Mouse (Mus musculus) erythroblast, adult 5-6 weeks (primary cell): ENCODE measurements around the gene Metap2. TPM values are rescaled to one million over a fixed set of nuclear protein-coding genes. Genes with fewer than 3 reads are reported as not detected.

Experiments used
- ATAC-seq: replicated peaks from 2 replicates; pipeline ENCODE4 v1.8.0; 2016; ENCODE audit warnings: moderate number of reproducible peaks, mild to moderate bottlenecking, moderate TSS enrichment, inconsistent platforms; ENCODE audit not compliant: poor library complexity, low FRiP score, severe bottlenecking
- total RNA-seq, 2 experiments: library from RNA; stranded (forward) in 1 of 2; stranded (reverse) in 1 of 2; fragments of 150-400 nt in 1 of 2; fragments of 200-764, 138-1000 nt in 1 of 2; gene quantifications; 2 replicates each; pipeline versions ENCODE4 v1.2.3 to v1.2.4; 2015 to 2017; ENCODE audit warnings: low replicate concordance in 2 of 2

Metap2 gene
- total RNA-seq, 2 experiments from 2014 or later: 2,780 to 4,625 TPM

GRCm38 (mm10) chr10:93912917-93913316, 16.0 kb upstream of the Metap2 start:
- ATAC-seq: no peak

DNA sequence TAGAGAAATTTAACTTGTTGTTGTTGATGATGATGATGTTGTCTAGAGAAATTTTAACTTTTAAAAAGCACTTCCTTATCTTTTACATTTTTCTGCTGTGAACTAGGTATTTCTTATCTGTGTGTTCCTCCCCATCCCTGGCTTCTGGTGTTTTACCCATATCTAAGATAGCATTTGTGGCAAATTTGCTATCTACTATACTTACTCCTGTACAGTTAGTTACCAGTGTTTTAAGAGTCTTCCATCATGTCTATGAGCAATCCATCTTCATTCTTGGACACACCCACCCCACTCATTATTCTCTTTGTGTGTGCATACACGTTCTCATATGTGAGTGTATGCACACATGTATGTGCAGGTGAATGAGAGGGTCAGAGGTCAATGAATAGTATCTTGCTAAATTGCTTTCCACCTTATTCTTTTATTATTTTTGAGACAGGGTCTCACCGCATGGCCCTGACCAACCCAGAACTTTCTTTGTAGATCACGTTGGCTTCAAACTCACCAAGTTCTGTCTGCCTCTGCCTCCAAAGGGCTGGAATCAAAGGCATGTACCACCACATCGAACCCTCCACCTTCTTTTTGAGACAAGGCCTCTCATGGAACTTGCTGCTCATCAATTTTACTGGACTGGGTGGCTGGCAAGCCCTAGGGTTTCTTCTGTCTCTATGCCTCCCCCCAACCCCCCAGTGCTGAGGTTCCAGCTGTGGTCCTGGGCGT, 15.4 kb upstream of the Metap2 start:
- ATAC-seq: peak; percentile 58

- peak; percentile 50; the same call in 1 of the 2 replicates for ATAC-seq
These were observed 14.4 kb upstream of the Metap2 start for GRCm38 (mm10) chr10:93911326-93911725.

GRCm38 (mm10) chr10:93909811-93910446, 13.0 kb upstream of the Metap2 start:
- ATAC-seq: no peak

- no peak for ATAC-seq
These were observed 12.1 kb upstream of the Metap2 start for GRCm38 (mm10) chr10:93909015-93909414.

- ATAC-seq: no peak
These were observed 11.6 kb upstream of the Metap2 start for GRCm38 (mm10) chr10:93908540-93908939.

DNA sequence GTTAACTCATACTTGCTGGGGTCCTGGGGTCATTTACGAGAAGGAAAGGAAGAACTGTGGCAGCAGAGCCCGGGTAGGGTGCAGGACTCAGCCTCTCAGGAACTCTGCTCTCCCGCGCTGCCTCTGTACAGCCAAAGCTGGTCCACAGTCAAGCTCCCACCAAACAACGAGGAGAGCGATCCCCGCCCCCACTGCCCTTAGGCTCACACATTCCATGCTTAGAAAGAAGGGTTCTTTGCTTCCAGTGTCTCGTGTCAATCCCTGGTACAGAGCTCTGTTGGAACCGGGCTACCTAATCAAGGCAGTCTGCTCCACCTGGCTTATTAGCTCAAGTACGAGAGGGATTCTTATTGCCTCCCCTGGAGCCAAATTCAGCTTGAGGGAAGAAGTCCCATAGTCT, 10.5 kb upstream of the Metap2 start:
- no peak for ATAC-seq

GRCm38 (mm10) chr10:93899907-93900306, 3.0 kb upstream of the Metap2 start:
- ATAC-seq: no peak

GRCm38 (mm10) chr10:93899303-93899702, 2.4 kb upstream of the Metap2 start:
- no peak for ATAC-seq

GRCm38 (mm10) chr10:93892551-93892950, 4.3 kb downstream of the Metap2 start:
- ATAC-seq: no peak

- peak; percentile 75 for ATAC-seq
These were observed 5.9 kb downstream of the Metap2 start for GRCm38 (mm10) chr10:93891031-93891430.

GRCm38 (mm10) chr10:93890565-93890964, 6.3 kb downstream of the Metap2 start:
- ATAC-seq: no peak

DNA sequence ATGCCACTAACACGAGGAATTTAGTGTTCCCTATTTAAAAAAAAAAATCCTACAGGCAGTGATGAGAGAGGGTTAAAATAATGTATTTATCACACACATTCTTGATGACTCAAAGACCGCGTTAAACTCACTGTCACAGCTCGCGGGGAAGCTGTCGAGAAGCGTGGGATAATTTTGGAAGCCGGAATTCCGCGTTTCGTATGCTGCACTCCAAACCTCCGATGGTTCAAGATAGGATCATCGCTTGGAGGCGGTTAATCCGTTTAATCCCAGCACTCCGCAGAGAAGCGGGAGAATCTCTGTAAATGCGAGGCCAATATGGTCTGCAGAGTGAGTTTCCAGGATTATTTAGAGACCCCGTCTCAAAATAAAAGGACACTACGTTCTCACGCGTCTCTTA, 6.9 kb downstream of the Metap2 start:
- no peak for ATAC-seq

GRCm38 (mm10) chr10:93889579-93889950, 7.3 kb downstream of the Metap2 start:
- ATAC-seq: peak; percentile 60

DNA sequence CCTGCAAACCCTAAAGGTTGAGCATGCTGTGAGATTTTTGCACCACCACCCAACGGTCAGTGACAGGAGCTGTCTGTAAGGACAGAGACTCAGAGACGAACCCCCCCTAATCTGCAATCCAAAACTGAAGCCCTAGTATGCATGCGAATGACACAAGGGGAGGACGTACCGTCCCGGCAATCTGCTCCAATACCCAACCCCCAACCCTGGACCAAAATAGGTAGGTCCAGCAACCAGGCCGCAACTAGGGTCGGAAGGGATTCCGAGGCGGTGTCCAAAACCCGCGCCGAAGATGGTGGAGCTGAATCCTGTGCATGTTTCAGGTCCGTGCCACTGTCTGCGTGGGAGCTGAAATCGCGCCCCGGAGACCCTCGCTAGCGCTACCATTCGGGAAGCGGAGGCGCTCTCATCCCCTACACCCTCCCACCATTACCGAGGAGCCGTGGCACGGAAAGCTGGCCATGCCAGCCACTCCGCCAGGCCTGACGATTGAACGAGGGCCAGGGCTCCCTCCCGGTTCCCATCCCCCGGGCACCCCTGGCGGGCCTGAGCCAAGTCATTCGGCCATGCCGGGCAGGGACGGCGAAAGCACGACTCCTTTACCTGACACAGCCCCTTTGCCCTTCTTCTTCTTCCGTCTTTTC, 7.8 kb downstream of the Metap2 start:
- ATAC-seq: peak; percentile 2; the same call in 1 of the 2 replicates

- 0 out of 2 replicates have a peak, but pooled peaks have one; percentile 0 for ATAC-seq
These were observed 8.3 kb downstream of the Metap2 start for GRCm38 (mm10) chr10:93888590-93888934.

DNA sequence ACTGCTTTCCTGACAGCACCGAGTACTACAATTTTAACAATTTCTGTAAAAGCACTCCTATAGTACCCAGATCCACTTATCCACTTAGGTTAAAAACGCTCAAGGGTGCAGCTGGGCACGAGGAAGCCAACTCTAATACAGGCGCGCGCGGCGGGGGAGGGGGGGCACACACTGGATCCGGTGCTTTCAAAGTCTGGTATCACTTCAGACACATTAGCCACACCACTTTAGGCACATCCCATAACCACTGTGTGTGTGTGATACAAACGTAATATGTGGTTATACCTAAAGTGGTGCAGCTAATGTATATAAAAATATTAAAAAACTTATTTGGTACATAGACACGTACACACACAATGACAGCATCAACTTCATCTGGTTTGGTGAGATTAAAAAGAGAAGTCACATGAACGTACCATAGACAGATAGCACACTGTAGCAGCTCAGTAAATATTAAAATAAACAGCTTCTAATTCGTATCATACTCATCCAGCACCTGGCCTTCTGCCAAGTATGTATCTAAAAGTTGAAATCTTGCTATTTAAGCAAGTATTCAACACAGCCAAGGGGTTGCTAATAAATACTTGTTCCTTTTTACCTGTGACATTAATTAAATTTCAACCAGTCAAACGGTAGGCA, 10.9 kb downstream of the Metap2 start:
- peak; percentile 56 for ATAC-seq

GRCm38 (mm10) chr10:93882738-93883364, 14.0 kb downstream of the Metap2 start:
- ATAC-seq: peak; percentile 77

DNA sequence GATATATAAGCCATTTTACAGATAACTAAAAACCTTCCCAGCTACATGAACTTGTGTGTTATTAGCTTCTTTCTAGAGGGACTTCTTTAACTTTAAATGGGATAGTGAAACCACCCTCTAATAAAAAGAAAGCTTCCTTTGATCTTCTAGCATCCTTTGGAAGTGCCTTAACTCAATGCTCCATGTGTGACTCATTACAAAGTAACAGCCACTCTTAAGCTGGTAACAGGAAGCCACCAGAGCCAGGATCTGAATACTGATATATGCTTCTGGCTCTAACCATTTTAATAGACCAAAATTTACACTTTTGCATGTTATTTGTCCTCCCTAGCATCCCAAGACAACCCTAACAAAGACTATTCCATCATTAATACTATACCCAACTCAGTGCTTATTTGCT, 15.0 kb downstream of the Metap2 start:
- ATAC-seq: no peak

- no peak for ATAC-seq
These were observed 18.2 kb downstream of the Metap2 start for GRCm38 (mm10) chr10:93878732-93879131.
